Mouse (Mus musculus): Measurements from ENCODE around the gene Fbxo11. TPM values are rescaled to one million over a fixed set of nuclear protein-coding genes. Genes with fewer than 3 reads are reported as not detected.
A peak's percentile ranks its signal among the peaks of the same experiment; 100 is the strongest.

Fbxo11 gene
- total RNA-seq, 2 experiments from 2014 or later = 32.3 to 33.7 TPM

DNA sequence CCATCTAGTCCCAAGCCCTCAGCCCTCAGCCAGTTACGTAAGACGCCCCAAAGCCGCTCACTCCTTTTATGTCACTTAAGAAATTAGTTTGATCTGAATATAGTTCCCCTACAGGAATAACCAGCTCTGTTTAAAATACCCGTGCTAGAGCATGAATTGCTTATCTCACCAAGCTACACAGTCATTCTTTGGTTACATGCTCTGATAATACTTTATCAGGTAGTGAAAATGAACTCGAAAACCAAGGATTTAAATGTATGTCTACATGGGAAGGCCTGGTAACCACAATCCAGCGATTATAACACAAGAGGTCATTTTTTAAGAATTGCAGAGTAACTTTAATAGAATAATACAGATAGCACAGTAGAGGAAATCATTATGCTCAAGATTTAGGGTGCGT, 7.0 kb upstream of the Fbxo11 start:
- intact Hi-C loops (cut with DNase I; ENCODE audit: low total_unique reads) = no loop called here
- no peak for DNase-seq

DNA sequence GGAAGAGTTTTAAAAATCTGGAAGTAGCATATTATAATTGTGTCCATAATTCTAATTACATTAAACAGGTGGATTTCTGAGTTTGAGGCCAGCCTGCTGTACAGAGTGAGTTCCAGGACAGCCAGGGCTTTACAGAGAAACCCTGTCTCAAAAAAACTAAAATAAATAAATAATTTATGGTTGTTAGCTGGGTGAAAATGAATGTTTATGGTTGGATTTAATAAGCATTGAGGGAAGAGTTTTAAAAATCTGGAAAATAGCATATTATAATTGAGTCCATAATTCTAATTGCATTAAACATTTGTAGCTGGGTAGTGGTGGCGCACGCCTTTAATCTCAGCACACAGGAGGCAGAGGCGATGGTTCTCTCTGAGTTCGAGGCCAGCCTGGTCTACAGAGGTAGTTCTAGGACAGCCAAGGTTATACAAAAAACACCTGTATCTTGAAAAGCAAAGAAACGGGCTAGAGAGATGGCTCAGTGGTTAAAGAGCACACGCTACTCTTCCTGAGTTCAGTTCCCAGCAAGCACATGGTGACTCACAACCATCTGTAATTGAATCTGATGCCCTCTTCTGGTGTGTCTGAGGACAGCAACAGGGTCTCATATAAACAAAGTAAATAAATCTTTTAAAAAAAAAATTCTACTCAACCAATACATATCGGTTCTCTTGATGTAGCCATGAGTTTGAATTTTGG, 3.1 kb upstream of the Fbxo11 start:
- intact Hi-C loops (cut with DNase I; ENCODE audit: low total_unique reads) = no loop called here
- no peak for DNase-seq

DNA sequence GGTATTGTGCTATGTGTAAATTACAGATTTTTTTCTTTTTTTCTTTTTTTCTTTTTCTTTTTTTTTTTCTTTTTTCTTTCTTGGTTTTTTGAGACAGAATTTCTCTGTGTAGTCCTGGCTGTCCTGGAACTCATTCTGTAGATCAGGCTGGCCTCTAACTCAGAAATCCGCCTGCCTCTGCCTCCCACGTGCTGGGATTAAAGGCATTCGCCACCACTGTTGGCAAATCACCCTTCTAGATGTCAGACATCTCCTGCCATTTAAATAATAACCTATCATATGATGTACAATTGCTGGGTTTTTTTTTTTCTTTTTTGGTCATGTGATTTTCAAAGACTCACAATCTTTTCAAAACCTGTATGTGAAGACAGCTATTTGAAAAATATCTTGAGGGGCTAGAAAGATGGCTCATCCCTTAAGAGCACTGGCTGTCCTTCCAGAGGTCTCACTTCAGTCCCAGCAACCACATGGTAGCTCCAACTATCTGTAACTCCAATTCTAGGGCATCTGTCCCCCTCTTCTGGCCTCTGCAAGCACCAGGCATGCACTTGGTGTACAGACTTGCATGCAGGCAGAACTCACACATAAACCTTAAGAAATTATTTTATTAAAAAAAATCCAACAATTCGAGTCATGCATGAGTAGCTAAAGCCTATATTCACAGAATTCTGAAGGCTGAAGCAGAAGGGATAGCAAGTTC, 2.3 kb upstream of the Fbxo11 start:
- no peak for DNase-seq
- intact Hi-C loops (cut with DNase I; ENCODE audit: low total_unique reads) = no loop called here

DNA sequence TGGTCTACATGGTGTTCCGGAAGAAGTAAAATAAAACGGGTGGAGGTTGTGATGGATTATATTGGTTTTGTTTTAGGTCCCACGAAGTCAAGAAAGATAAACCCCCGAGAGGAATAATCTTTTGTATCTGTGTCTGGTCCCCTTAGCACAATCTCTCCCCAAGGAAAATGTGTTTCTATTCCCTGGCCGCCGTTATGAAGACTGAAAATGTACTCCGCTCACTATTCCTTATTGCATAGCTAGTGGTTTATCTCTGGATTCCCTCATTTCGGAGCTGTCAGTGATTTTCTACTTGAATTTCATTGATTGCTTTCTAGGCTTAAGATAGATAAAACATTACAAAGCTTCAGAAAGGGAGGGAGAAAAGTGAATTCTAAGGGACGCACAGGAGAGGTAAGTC, 1.7 kb upstream of the Fbxo11 start:
- intact Hi-C loops (cut with DNase I; ENCODE audit: low total_unique reads) = no loop called here
- DNase-seq = no peak

DNA sequence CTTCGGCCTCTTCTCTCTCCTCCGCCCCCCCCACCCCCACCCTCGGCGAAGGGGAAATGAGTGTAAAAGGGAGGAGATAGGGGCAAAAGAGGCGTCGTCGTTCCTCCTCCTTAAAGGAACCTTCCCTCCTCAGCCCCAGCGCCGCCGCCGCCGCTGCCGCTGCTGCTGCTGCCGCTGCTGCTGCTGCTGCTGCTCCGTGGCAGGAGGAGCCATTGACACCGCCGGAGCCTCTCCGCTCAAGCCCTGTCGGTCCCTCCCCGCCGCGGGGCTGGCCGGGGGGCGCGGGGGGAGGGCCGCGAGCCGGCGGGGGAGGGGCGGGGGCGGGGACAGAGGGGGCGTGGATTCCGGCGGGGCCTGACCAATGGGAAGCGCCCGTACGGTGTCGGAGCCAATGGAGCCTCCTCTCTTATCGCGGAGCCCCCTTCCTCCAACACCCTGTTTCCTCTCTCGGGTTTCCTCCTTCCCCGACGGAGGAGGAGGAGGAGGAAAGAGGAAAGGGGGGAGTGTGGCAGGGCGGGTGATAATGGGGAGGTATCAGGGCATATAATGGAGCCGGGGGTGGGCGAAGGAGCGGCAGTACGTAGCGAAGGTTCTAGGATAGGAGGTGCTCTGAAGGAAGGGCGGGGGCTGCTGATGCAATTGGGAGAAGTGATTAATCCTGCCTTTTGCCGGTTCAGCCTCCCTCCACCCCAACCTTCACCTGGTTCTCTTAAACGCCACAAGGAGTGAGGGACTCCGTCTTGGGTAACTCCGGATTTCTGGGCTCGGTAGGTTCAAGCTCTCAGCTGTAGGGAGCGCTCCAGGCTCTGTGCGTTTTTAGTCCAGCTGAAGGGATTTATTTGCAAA, 933 bp upstream of the Fbxo11 start:
- intact Hi-C loops (cut with DNase I; ENCODE audit: low total_unique reads) = no loop called here
- DNase-seq = peak; percentile 91

DNA sequence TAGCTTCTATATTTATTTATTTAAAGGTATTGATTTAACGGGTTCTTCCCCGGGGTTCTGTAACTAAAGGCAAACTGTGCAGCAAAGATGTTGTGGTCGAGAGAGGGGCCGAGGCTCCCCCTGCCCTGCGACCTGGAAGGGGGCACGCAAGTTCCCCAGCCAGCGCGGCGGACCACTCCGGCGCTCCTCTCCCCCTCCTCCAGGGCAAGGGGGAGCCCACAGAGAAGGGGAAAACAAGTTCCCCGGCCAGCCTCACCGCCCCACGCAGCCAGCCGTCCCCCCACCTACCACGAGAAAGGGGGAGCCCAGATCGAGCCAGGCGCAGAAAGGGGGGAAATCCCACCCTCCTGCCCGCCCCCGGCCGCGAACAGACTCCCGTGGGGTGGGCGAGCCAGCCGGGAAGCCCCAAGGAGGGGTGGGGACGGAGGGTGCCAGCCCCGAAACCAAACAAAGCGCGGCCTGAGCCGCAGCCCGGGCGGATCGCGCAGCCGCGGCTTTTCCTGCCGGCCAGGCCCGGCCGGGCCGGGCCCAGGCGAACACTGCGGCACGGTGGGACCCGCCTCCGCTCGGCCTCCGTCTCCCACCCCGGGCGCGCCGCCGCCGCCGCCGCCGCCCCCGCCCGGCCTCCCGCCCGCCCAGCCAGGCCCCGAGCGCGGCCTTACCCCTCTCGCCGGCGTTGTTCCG, 602 bp downstream of the Fbxo11 start:
- peak; percentile 68 for DNase-seq
- intact Hi-C loops (cut with DNase I; ENCODE audit: low total_unique reads) = no loop called here

DNA sequence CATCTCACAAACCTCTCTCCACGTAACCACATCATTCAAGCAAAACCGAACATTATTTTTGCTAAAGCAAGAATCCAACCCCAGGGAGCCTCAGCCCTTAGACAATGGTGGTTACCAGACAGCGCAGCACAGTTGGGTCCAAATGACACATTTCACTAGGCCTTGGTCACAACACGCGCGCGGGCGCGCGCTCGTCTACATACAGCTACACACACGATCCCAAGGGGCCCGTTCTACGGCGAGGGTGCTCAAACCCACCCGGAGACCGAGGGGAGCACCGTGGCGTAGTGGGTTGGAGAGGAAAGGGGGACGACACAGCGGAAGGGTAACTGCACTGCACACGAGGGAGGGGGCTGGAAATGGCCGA, 1.1 kb downstream of the Fbxo11 start:
- intact Hi-C loops (cut with DNase I; ENCODE audit: low total_unique reads) = no loop called here
- peak; percentile 62 for DNase-seq

DNA sequence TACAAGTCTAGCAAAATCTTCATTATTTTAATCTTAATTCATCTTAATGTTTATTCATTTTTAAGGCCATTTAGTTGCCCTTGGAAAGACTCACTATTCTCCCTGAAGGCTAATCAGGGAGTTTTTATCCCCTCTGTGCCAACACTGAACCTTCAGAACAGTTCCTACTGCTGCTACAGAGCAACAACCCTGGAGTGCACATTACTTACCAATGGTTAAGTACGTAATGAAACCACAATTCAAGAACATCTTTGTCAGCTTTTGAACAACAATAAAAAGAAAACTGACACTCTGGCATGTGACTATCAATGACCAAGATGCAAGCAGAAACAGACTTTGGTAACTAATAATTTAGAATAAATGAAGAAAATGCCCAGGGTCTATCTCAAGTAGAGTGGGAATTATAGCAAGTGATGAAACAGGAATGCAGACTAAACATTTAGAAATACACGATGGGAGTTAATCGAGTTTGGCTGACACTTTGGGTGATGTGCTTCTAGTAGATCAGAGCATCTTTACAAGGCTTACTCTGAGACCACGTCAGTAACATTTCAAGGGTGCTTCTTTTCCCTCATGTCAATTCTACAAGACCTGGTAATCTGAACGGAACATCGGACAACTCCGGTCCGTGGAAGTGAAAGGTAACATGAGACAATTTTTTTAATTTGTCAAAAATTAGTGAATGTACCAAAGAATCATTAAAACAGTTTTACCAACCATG, 2.1 kb downstream of the Fbxo11 start:
- DNase-seq = no peak
- intact Hi-C loops (cut with DNase I; ENCODE audit: low total_unique reads) = no loop called here

DNA sequence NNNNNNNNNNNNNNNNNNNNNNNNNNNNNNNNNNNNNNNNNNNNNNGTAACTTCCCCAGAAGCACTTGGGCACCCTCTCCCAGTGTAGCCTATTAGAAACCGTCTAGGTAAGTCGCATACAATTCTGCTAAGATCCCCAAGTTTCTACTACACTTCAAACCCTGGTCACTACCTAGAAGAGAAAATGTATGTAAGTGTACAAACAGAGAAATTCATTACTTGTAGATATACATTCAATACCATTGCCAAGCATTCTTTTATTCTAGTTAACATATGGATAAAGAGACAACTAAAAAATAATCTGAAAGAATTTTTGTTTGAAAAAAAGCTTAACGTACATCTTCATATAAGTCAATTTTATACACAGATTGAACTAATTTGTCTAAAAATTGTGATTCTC, 3.1 kb downstream of the Fbxo11 start:
- intact Hi-C loops (cut with DNase I; ENCODE audit: low total_unique reads) = no loop called here

DNA sequence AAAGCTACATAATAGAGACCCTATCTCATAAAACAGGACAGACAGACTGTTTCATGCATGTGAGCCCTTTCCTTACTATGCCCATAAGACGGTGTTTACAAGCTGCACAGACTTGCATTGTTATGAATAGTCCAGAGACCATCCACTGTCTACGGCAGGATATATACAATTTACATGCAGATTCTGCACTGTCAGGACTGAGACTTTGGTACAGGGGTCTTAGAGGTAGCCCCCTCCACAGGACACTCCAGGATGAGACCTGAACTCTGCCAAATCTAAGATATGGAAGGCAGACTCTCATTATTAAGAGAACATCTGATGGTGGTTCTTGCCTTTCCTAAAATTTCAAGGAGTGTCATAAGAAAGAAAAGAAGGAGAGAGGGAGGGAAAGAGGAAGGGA, 6.8 kb downstream of the Fbxo11 start:
- intact Hi-C loops (cut with DNase I; ENCODE audit: low total_unique reads) = no loop called here
- no peak for DNase-seq

More for the DNA sequence above, 3.1 kb downstream of the Fbxo11 start:
- no peak for DNase-seq

DNA sequence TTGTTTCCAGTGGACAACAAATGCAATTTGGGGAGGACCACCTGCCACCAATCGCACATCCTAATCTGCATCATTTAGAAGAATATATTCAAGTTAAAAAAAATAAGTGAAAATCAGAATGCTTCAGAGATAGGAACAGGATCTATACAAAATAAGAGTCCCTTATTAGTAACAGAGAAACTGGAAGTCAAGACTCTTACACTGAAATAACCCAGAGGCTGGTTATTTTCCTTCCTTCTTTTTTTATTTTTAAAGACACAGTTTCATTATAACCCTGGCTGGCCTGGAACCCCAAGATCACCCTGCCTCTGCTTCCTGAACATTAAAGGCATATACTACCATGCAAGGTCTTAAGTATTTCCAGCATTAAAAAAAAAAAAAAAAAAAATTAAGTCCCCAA, 7.2 kb downstream of the Fbxo11 start:
- intact Hi-C loops (cut with DNase I; ENCODE audit: low total_unique reads) = no loop called here
- no peak for DNase-seq

DNA sequence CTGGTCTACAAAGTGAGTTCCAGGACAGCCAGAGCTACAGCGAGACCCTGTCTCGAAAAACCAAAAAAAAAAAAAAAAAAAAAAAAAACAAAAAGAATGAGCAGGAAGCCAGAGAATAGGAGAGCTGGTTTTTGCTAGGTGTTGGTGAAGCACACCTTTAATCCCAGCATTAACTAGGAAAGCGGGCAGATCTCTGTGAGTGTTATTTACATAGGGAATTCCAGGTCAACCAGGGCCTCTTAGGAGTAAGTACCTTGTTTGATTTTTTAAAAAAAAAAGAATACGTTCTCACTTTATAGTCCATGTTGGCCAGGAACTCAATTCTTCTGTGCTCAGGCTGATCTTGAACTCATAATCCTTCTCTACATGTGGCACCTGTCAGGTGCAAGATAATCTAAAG, 13.4 kb downstream of the Fbxo11 start:
- intact Hi-C loops (cut with DNase I; ENCODE audit: low total_unique reads) = no loop called here
- DNase-seq = no peak

DNA sequence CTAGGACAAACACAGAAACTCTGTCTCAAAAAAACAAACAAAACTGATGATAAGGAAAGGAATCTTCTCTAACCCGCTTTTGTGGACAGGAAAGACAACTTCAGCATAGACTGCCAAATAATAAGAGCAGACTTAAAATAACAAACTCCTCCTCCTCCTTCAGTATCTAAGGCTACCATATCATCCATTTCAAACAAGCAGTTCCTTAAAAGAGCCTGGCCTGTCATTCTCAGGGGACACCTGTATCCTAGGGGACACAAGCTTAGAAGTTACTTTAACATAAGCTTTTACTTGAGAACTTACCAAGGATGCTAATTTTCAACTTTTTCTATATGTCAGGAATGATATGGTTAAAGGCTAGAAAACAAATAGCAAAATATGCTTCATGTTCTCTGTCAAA, 14.2 kb downstream of the Fbxo11 start:
- intact Hi-C loops (cut with DNase I; ENCODE audit: low total_unique reads) = no loop called here

DNA sequence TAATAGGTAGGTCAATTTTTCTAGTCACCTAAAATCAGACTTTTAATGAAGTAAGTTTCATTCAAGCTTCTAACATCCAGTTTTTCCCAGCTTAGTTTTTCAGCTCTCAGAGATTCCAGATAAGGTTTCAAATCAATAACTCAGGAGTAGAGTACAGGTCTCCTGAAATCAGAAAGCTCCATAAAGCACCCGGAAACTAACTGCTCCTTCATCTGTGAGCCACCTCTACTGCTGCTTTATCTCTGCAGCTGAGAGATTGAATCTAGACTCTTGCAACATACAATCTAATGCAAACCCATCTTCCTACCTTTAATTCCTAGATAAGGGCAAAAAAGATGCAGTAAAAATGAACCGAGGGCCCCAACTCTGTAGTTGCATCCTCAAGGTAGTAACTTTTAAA, 14.8 kb downstream of the Fbxo11 start:
- intact Hi-C loops (cut with DNase I; ENCODE audit: low total_unique reads) = no loop called here
- no peak for DNase-seq

More for the DNA sequence above, 14.2 kb downstream of the Fbxo11 start:
- DNase-seq = no peak

DNA sequence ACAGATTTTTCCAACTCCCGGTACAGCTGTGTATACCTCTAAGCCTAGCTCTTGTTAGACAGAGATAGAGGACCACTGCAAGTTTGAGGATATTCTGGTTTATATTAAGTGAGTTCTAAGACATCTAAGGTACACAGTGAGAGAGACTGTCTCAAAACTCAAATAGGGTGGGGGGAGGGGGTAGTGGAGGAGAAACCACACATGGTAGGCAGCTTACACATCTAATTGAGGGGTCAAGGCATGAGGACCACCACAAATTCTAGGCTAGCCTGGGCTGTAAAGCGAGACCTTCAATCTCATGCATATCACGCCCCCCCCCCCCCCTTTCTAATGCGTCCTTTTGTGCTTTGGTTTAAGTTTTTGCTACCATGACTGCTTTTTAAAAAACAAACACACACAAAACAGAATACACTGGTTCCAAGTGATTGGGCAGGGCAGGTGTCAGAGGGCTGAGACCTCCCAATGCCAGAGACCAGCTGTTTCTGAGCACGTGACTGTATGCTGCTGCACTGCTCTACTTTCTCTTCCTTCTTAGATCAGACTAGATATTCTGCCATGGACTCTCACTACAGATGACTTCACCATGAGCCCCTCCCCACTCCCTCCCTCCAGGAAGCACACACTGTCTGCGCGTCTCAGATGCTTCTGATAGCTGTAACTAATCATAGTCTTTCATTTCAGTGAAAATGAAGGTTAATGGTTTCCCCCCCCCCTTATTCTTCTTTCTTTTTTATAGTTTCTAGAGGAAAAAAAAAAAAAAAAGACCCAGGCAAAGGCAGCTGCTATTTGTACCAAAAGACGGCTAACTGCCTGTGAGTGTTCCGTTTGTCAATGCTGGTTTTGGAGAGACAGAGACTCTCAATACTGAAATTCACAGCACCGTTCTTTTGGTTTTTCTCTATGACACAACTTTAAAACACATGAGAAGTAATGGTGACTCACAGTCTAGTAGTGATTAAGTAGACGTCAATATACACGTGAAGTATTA, 22.7 kb downstream of the Fbxo11 start:
- DNase-seq = peak; percentile 20
- intact Hi-C loops (cut with DNase I; ENCODE audit: low total_unique reads) = no loop called here

DNA sequence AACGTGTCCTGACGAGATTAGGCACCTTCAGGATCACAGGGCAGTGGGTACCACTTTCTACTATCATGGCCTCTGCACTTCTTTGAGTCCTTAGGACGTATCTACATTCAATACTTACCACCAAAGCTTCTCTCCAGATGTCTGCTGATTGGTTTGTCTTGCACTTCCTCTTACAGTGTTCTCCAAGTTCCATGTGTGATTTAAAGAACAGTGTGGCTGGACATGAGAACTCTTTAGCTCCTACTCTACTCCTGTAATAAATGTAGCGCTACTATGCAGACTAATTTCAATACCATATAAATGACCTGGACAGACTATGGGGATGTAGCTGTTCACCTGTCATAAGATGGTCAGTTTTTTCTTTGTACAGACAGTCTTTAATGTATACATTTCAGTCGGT, 24.3 kb downstream of the Fbxo11 start:
- intact Hi-C loops (cut with DNase I; ENCODE audit: low total_unique reads) = no loop called here
- no peak for DNase-seq

DNA sequence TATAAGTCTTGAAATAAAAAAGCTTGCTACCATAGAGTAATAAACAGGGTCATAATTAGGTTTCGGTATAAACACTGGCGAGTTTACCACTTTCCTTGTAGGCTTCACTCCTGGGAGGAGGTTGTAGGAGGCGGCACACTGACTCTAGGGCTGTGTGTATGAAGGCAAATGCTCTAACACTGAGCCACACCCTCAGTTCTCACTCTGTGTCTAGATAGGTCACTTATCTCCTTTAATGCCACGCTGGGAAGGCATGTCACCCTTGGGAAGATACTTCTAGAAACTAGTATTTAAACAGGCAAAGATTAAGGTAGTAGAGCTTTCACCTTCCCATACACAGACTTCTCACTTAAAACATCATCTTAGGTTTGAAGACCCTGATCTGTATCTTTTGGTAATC, 30.7 kb downstream of the Fbxo11 start:
- DNase-seq = no peak
- intact Hi-C loops (cut with DNase I; ENCODE audit: low total_unique reads) = no loop called here

DNA sequence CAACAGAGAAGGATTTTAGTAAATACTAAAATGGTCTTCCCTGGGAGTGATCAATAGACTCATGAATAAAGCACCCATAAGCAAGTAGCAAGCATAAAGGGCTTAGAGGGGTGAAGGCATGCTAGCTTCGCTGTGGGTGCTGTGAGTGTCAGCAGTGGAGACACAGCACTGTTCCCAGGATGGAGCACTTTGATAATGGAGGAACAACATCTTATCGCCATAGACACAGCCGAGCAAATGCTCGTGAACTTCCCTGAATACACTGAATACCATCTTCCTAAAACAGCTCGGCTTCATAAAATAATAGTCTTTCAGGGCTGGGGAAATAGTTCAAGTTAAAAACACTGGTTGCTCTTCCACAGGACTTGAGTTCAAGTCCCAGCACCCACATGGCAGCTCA, 33.3 kb downstream of the Fbxo11 start:
- DNase-seq = no peak
- intact Hi-C loops (cut with DNase I; ENCODE audit: low total_unique reads) = no loop called here

All from gastrocnemius, postnatal 14 days (tissue).